Mouse (Mus musculus) left cerebral cortex, postnatal 10 days (tissue): ENCODE measurements around the gene Gm11020. TPM values are rescaled to one million over a fixed set of nuclear protein-coding genes. Genes with fewer than 3 reads are reported as not detected.

Experiments
- total RNA-seq, 2 experiments: library from RNA; stranded (reverse); gene quantifications; 2 replicates each; pipeline ENCODE4 v1.2.3; 2021

The Gm11020 gene
- total RNA-seq, 2 experiments from 2014 or later, result not detected

Other genes with a start within 250 kb of the Gm11020 start
- 10 to 100 TPM; 16.8 to 19.1 TPM for gene Cdh5, start 219.9 kb upstream of the Gm11020 start, total RNA-seq
- gene Bean1, start 151.1 kb upstream of the Gm11020 start, total RNA-seq, result 10 to 100 TPM; 26.1 to 27.9 TPM
- 10 to 100 TPM; 40.6 to 41.1 TPM for gene Tk2, start 73.0 kb upstream of the Gm11020 start, total RNA-seq
- 10 to 100 TPM; 12.5 to 13.0 TPM for gene Cklf, start 70.7 kb upstream of the Gm11020 start, total RNA-seq
- gene Cmtm2a, start 28.4 kb upstream of the Gm11020 start, total RNA-seq, result not detected
- gene Gm45711, start 11.5 kb upstream of the Gm11020 start, total RNA-seq, result not detected
- gene Cmtm1, start 11.4 kb upstream of the Gm11020 start, total RNA-seq, result not detected
- not detected for gene Cmtm2b, start 663 bp downstream of the Gm11020 start, total RNA-seq
- 10 to 100 TPM; 13.2 to 22.8 TPM for gene Cmtm3, start 17.8 kb downstream of the Gm11020 start, total RNA-seq
- gene Cmtm4, start 74.2 kb downstream of the Gm11020 start, total RNA-seq, result 10 to 100 TPM; 67.5 to 72.2 TPM
- 100 to 1,000 TPM; 204 to 207 TPM for gene Dync1li2, start 121.5 kb downstream of the Gm11020 start, total RNA-seq
- 1 to 10 TPM in 1 of 2 experiments, under 1 TPM in 1; 0.93 to 1.2 TPM for gene Terb1, start 188.3 kb downstream of the Gm11020 start, total RNA-seq
- gene Nae1, start 213.1 kb downstream of the Gm11020 start, total RNA-seq, result 10 to 100 TPM; 48.8 to 50.7 TPM
- 10 to 100 TPM; 17.0 to 18.6 TPM for gene Car7, start 213.1 kb downstream of the Gm11020 start, total RNA-seq